Mouse (Mus musculus) layer of hippocampus, adult 2 months (tissue): ENCODE results near the gene Stk32b. TPM values are rescaled to one million over a fixed set of nuclear protein-coding genes. Genes with fewer than 3 reads are reported as not detected.

Source experiments
- DNase-seq, 2 experiments: peaks; one replicate each; pipeline ENCODE4 v3.0.0; 2022; ENCODE audit warnings: low spot score in 2 of 2
- H3K27ac ChIP-seq: fragments of 200-600 bp; 2 replicates; pipeline ENCODE4 v1.8.1; 2022
- H3K4me3 ChIP-seq: fragments of 200-600 bp; 2 replicates; pipeline ENCODE4 v1.8.1; 2022; ENCODE audit warnings: mild to moderate bottlenecking
- CTCF ChIP-seq: fragments of 200-600 bp; conservative IDR thresholded peaks from 2 replicates; pipeline ENCODE4 v1.8.1; 2022; ENCODE audit warnings: antibody characterized with exemption, mild to moderate bottlenecking, moderate library complexity
- total RNA-seq, 2 experiments: library from RNA; stranded (reverse); gene quantifications; 2 replicates each; pipeline ENCODE4 v1.2.3; 2021

The Stk32b gene
- total RNA-seq, 2 experiments from 2014 or later = 5.4 to 7.5 TPM

- H3K27ac ChIP-seq = no peak overlapping the region
- peak overlapping the region; percentile 55 for H3K4me3 ChIP-seq
- TF ChIP-seq CTCF = peak; percentile 84
- peak; percentile 24 to 67 for DNase-seq
Observed at GRCm38 (mm10) chr5:37717384-37717963, 503 bp upstream of the Stk32b start.

- no peak for TF ChIP-seq CTCF
- no peak overlapping the region for H3K27ac ChIP-seq
- DNase-seq = no peak
- H3K4me3 ChIP-seq = no peak overlapping the region
Observed at GRCm38 (mm10) chr5:37709257-37709904, 7.6 kb downstream of the Stk32b start.

- Histone ChIP-seq H3K4me3 (no peak overlapping the region), H3K27ac (no peak overlapping the region)
- TF ChIP-seq CTCF = peak; percentile 51
- DNase-seq = no peak
Observed at GRCm38 (mm10) chr5:37708124-37708523, 8.8 kb downstream of the Stk32b start.

- no peak overlapping the region for H3K27ac ChIP-seq
- no peak for DNase-seq
- no peak overlapping the region for H3K4me3 ChIP-seq
- TF ChIP-seq CTCF = no peak
Observed at GRCm38 (mm10) chr5:37704962-37705361, 12.0 kb downstream of the Stk32b start.

- Histone ChIP-seq H3K27ac (peak overlapping the region; percentile 33; the same call in 1 of the 2 replicates), H3K4me3 (no peak overlapping the region)
- no peak for DNase-seq
- no peak for TF ChIP-seq CTCF
Observed at GRCm38 (mm10) chr5:37699757-37700156, 17.2 kb downstream of the Stk32b start.

- TF ChIP-seq CTCF = no peak
- peak; percentile 35 to 60 for DNase-seq
- Histone ChIP-seq H3K4me3 (no peak overlapping the region), H3K27ac (peak overlapping the region; percentile 19; the same call in 1 of the 2 replicates)
Observed at GRCm38 (mm10) chr5:37697286-37697685, 19.7 kb downstream of the Stk32b start.

- no peak overlapping the region for H3K4me3 ChIP-seq
- DNase-seq = no peak
- TF ChIP-seq CTCF = no peak
- no peak overlapping the region for H3K27ac ChIP-seq
Observed at GRCm38 (mm10) chr5:37695773-37696172, 21.2 kb downstream of the Stk32b start.

GRCm38 (mm10) chr5:37692759-37693158 is 24.2 kb downstream of the Stk32b start:
- no peak overlapping the region for H3K27ac ChIP-seq
- no peak for DNase-seq
- H3K4me3 ChIP-seq = no peak overlapping the region
- TF ChIP-seq CTCF = no peak

GRCm38 (mm10) chr5:37670781-37671180 is 46.2 kb downstream of the Stk32b start:
- Histone ChIP-seq H3K4me3 (no peak overlapping the region), H3K27ac (peak overlapping the region; percentile 75)
- peak; percentile 5 to 14 for DNase-seq
- no peak for TF ChIP-seq CTCF

GRCm38 (mm10) chr5:37664962-37665361 is 52.0 kb downstream of the Stk32b start:
- no peak for DNase-seq

GRCm38 (mm10) chr5:37659177-37659576 is 57.8 kb downstream of the Stk32b start:
- TF ChIP-seq CTCF = no peak
- no peak for DNase-seq
- H3K27ac ChIP-seq = no peak overlapping the region
- no peak overlapping the region for H3K4me3 ChIP-seq

More at GRCm38 (mm10) chr5:37664962-37665361, 52.0 kb downstream of the Stk32b start:
- no peak for TF ChIP-seq CTCF
- H3K27ac ChIP-seq = no peak overlapping the region
- H3K4me3 ChIP-seq = no peak overlapping the region

GRCm38 (mm10) chr5:37657741-37658140 is 59.2 kb downstream of the Stk32b start:
- DNase-seq = peak; percentile 23 to 49
- no peak for TF ChIP-seq CTCF
- H3K4me3 ChIP-seq = no peak overlapping the region
- H3K27ac ChIP-seq = no peak overlapping the region

GRCm38 (mm10) chr5:37655208-37655607 is 61.8 kb downstream of the Stk32b start:
- TF ChIP-seq CTCF = no peak
- no peak overlapping the region for H3K27ac ChIP-seq
- DNase-seq = no peak
- no peak overlapping the region for H3K4me3 ChIP-seq

- no peak overlapping the region for H3K4me3 ChIP-seq
- no peak overlapping the region for H3K27ac ChIP-seq
- no peak for TF ChIP-seq CTCF
- DNase-seq = no peak
Observed at GRCm38 (mm10) chr5:37650681-37651211, 66.2 kb downstream of the Stk32b start.
